Mouse (Mus musculus): Measurements from ENCODE around the gene Krt73. TPM values are rescaled to one million over a fixed set of nuclear protein-coding genes. Genes with fewer than 3 reads are reported as not detected.

Krt73 gene
- polyA plus RNA-seq, 1 experiment from 2014 or later: 0.15 TPM

Other genes starting within 250 kb of the Krt73 start
- 0.30 and 0.50 TPM in 2 replicates for gene Krt90, start 239.4 kb downstream of the Krt73 start, polyA plus RNA-seq (2014; fragmentation: Nextera tagmentation; extraction: Ambion mirVana)
- gene Krt75, start 228.4 kb downstream of the Krt73 start, polyA plus RNA-seq (2014; fragmentation: Nextera tagmentation; extraction: Ambion mirVana): not detected in 2 replicates
- not detected in 2 replicates for gene Gm5414, start 174.2 kb downstream of the Krt73 start, polyA plus RNA-seq (2014; fragmentation: Nextera tagmentation; extraction: Ambion mirVana)
- gene Gm5478, start 155.0 kb downstream of the Krt73 start, polyA plus RNA-seq (2014; fragmentation: Nextera tagmentation; extraction: Ambion mirVana): not detected in 2 replicates
- not detected in 2 replicates for gene Krt6b, start 122.1 kb downstream of the Krt73 start, polyA plus RNA-seq (2014; fragmentation: Nextera tagmentation; extraction: Ambion mirVana)
- not detected in 2 replicates for gene Krt6a, start 108.0 kb downstream of the Krt73 start, polyA plus RNA-seq (2014; fragmentation: Nextera tagmentation; extraction: Ambion mirVana)
- 0.34 and 0.51 TPM in 2 replicates for gene Krt5, start 89.4 kb downstream of the Krt73 start, polyA plus RNA-seq (2014; fragmentation: Nextera tagmentation; extraction: Ambion mirVana)
- not detected in 2 replicates for gene Krt71, start 59.2 kb downstream of the Krt73 start, polyA plus RNA-seq (2014; fragmentation: Nextera tagmentation; extraction: Ambion mirVana)
- gene Krt72, start 15.9 kb downstream of the Krt73 start, polyA plus RNA-seq (2014; fragmentation: Nextera tagmentation; extraction: Ambion mirVana): not detected in 2 replicates
- gene Krt2, start 15.8 kb upstream of the Krt73 start, polyA plus RNA-seq (2014; fragmentation: Nextera tagmentation; extraction: Ambion mirVana): not detected in 2 replicates
- 1.00 and 1.4 TPM in 2 replicates for gene Krt1, start 48.4 kb upstream of the Krt73 start, polyA plus RNA-seq (2014; fragmentation: Nextera tagmentation; extraction: Ambion mirVana)
- not detected in 2 replicates for gene Krt77, start 67.4 kb upstream of the Krt73 start, polyA plus RNA-seq (2014; fragmentation: Nextera tagmentation; extraction: Ambion mirVana)
- gene Krt76, start 90.6 kb upstream of the Krt73 start, polyA plus RNA-seq (2014; fragmentation: Nextera tagmentation; extraction: Ambion mirVana): not detected in 2 replicates
- gene Krt4, start 122.4 kb upstream of the Krt73 start, polyA plus RNA-seq (2014; fragmentation: Nextera tagmentation; extraction: Ambion mirVana): not detected in 2 replicates
- 0.18 and 0.25 TPM in 2 replicates for gene Krt79, start 138.0 kb upstream of the Krt73 start, polyA plus RNA-seq (2014; fragmentation: Nextera tagmentation; extraction: Ambion mirVana)
- not detected in 2 replicates for gene Krt78, start 151.9 kb upstream of the Krt73 start, polyA plus RNA-seq (2014; fragmentation: Nextera tagmentation; extraction: Ambion mirVana)
- 9.2 and 10.2 TPM in 2 replicates for gene Krt8, start 202.1 kb upstream of the Krt73 start, polyA plus RNA-seq (2014; fragmentation: Nextera tagmentation; extraction: Ambion mirVana)
- 5.0 and 5.6 TPM in 2 replicates for gene Krt18, start 225.8 kb upstream of the Krt73 start, polyA plus RNA-seq (2014; fragmentation: Nextera tagmentation; extraction: Ambion mirVana)